Mouse (Mus musculus) R1 (cell line): ENCODE measurements around the gene Abhd17a.

Source experiments
- DNase-seq: peaks from one replicate; pipeline ENCODE4 v3.0.0-alpha.2; 2018; ENCODE audit warnings: low read depth, low spot score

Abhd17a gene

GRCm38 (mm10) chr10:80577195-80578130 lies 12.7 kb downstream of the Abhd17a start, which contains the start of gene Klf16:
Gene Klf16, minus strand, starts transcription at chr10:80577321.
- peak; percentile 97 for DNase-seq

GRCm38 (mm10) chr10:80576351-80577194 lies 13.6 kb downstream of the Abhd17a start:
- DNase-seq: peak; percentile 71

GRCm38 (mm10) chr10:80575925-80576324 lies 14.2 kb downstream of the Abhd17a start:
- DNase-seq: no peak

DNA sequence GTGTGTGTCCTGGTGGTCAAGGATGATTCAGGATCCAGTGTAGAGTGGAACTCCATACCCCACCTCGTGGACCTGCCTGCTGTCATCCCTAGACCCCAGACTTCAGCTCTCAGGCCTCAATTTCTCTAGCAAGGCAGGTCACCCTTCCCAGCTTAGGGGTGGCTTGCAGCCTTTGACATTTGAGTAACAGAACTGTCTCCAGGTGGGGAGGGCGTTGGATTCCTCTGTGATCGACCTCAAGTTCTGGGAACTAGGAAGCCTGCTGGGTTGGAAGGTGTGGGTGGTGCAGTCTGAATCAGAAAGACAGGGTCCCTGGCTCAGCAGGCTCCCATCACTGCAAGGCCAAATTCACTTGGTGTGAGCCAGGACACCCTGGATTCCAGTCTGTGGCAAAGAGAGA lies 15.2 kb downstream of the Abhd17a start:
- DNase-seq: no peak

- peak; percentile 50 for DNase-seq
These were observed 16.2 kb downstream of the Abhd17a start for GRCm38 (mm10) chr10:80573944-80574343.

DNA sequence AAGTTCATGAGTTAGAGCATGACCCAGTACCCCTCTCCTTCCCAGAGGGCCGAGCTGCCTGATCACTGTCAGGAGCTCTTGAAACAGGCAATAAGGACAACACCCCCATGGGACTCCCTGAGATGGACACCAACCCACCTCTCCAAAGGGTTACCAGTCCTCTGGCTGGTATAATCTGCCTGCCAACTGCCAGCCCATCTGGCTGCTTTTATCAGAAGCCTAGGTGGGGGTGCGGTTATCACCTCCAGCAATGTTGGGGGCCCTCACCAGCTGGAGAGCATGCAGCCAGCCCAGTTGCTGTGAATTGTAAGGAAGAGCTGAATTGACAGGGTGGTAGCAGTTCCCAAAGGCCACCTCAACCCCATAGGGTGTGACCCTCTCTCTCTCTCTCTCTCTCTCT lies 17.7 kb downstream of the Abhd17a start:
- no peak for DNase-seq

DNA sequence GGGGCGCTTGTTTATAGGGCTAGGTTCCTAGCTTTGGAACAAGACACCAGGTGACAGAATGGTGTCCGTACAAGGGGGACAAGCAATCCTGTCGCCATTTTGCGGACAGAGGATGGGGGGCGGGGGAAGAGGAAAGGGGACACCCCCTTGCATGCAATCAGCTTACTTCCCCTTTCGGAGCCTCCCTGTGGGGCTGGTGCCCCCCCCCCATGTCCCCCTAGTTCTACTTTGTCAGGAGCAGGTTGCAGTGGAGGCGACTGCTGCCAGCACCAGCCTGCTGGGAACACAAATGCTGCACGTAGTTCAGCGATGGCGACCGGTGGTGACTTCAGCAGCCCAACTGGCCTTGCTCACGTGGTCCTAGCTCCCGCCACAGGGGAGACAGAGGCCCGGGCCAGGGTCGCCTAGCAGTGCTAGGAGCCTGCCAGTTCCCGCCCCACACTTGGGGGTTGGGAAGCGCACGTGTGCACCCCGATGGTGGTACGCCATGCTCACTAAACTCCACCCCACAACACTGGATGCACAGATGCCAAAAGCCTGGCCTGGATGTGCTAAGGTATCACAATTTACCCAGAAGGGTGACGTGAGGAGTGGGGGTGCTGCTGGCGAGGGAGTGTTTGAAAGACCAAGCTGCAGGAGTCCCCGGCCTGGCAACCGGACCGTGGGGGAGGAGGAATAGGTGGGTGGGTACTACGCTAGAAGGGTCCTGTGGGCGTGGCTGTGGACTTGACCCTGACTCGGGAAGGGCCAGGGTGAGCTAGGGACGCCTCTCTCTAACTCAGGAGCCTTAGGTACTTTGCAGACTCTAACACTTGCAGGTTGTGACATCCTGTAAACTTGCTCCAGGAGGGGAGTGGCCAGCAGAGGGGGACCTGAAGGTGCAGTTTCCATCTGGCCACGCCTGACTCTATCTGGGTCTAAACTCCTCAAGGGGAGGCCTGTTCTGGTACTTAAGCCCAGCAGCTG lies 19.0 kb downstream of the Abhd17a start:
- DNase-seq: peak; percentile 64

GRCm38 (mm10) chr10:80570419-80570818 lies 19.7 kb downstream of the Abhd17a start:
- no peak for DNase-seq

- peak; percentile 92 for DNase-seq
These were observed 20.5 kb downstream of the Abhd17a start for GRCm38 (mm10) chr10:80569664-80570066.

- no peak for DNase-seq
These were observed 21.3 kb downstream of the Abhd17a start for GRCm38 (mm10) chr10:80568876-80569275.

DNA sequence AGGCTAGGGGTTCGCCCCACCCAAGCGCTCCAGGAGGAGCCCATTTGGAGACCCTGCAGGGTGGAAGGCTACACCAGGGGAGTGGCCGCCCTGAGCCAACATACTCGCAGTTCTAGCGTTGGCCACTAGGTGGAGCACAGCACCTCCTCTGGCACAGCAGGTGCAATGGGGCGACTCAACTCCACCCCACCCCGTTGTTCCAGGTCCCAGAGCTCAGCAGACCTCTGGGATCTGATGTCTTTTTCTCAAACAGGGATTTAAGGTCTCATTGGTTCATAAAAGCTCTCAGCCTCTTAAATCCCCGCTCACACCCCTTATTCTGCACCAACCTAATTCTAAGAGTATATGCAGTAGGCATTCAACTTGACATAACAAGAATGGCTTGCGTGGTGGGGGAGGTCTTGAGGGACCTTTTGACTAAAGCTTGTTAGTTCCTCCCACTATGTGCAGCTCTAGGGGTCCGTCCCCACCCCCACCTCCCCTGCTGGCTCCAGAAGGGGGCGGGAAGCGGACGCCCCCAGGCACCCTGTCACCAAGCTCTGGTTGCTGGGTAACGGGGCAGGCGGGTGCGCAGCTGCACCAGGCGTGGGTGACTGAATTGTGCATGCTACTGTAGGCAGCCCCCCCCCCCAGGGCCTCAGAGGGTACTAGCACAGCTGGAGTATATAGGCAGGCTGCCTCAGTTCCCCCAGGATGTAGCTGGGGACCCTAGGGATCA lies 23.6 kb downstream of the Abhd17a start:
- peak; percentile 87 for DNase-seq

GRCm38 (mm10) chr10:80561116-80561944 lies 28.8 kb downstream of the Abhd17a start, which contains the start of gene Rexo1:
Gene Rexo1, minus strand, starts transcription at chr10:80561560.
- DNase-seq: peak; percentile 96

- DNase-seq: no peak
These were observed 29.5 kb downstream of the Abhd17a start for GRCm38 (mm10) chr10:80560621-80561020.

DNA sequence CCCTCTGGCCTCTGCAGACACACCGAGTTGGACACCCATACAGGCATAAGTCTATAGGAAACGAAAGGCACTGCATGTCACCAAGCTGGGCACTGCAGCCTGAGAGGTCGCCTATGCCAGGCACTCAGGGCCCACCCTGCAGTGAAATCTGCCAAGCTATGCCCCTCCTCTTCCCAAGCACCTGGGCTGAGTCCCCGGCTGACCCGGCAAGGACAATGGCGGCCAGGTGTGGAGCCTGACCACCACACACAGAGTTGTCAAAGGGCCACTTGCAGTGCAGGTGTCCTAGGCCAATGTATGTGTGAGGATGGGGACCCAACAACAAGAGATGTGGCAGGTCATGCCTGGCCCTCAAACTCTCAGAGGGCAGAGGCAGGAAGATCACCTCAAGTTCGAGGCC lies 30.7 kb downstream of the Abhd17a start:
- no peak for DNase-seq

- DNase-seq: peak; percentile 76
These were observed 32.7 kb downstream of the Abhd17a start for GRCm38 (mm10) chr10:80557346-80557965.

DNA sequence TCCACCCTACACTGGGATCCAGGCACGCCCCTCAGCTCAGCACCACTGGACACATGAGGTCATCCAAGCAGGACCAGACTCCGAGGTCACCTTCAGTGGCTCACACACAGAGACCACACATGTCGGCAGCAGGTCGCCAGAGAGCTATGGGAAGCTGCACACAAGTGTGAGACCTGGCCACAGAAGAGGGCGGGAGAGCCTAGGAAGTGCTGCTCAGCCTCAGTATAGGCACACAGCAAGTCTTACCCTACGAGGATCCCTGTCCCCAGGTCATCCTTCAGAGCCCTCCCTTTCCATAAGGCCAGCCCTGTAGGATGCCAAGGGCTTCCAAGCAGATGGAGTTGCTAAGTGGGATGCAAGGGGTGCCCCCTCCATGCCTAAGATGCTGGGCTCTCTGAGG lies 36.1 kb downstream of the Abhd17a start:
- DNase-seq: no peak

GRCm38 (mm10) chr10:80553575-80553974 lies 36.6 kb downstream of the Abhd17a start:
- DNase-seq: no peak

DNA sequence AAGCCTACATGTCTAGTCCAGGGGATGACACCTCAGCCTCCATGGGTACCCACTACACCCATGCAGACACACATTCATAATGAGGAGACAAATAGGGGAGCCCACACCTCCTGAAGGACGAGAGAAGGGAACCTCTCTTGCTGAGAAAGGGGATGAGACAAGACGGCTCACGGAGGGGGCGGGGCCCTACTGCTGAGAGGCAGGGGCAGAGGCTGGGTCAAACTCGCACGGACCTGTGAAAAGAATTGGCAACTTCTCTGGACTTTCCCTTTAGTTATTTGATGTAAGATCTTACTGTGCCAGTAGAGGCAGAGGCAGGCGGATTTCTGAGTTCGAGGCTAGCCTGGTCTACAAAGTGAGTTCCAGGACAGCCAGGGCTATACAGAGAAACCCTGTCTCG lies 37.8 kb downstream of the Abhd17a start:
- DNase-seq: peak; percentile 50

- no peak for DNase-seq
These were observed 40.9 kb downstream of the Abhd17a start for GRCm38 (mm10) chr10:80549279-80549678.
